ENCODE assay signal across 19 mouse cellular contexts in the genomic region with DNA sequence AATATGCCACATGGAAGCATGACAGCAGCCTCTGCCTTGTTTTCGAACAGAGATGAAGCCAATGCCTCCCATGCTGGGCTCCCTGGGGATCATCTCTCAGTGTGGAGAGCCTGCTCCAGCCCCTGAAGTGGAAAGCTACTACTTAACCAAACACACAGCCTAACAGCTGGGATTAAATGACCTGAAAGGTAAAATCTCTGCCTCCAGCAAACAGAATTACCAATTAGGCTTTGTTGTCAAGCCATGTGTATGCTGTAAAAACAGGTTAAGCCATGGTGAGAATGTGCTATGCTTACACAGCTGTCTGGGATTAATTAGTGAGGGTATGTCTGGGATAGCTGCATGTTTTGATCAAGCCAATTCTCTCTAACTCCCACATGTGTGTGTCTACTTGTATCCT. TPM values are rescaled to one million over a fixed set of nuclear protein-coding genes. Genes with fewer than 3 reads are reported as not detected.
DNase-seq lines count a peak whose midpoint lies in the region; ATAC-seq and TF ChIP-seq lines count a peak whose summit lies in the region.
"Had no signal": no experiment of that assay in that cellular context is flagged by ENCODE, and none has a peak within 500 bp of the region (broad histone marks: within the 10 kb centered on the region; RNA-seq: fewer than 3 reads in every experiment).

No protein-coding gene starts in this region.

- no peak overlapping the region for H3K4me2 ChIP-seq in midbrain, embryonic 12.5 days (replicated peaks)
- no peak overlapping the region for H3K4me2 ChIP-seq in midbrain, postnatal 0 days (ENCODE audit: low read depth, low read length, poor library complexity, severe bottlenecking)
- H3K4me2 ChIP-seq: hindbrain, embryonic 14.5 days; liver, embryonic 15.5 days had no signal

- H3K9ac ChIP-seq in midbrain, embryonic 12.5 days (replicated peaks), result no peak overlapping the region
- H3K9ac ChIP-seq in midbrain, postnatal 0 days (replicated peaks; ENCODE audit: low read length, poor library complexity, severe bottlenecking), result no peak overlapping the region
- H3K9ac ChIP-seq: hindbrain, embryonic 14.5 days; liver, embryonic 15.5 days had no signal

- TF ChIP-seq POLR2A in small intestine, adult 2 months (IDR thresholded peaks at IDR 0.05; ENCODE audit: low read depth, low read length), result no peak

- ATAC-seq in midbrain, embryonic 12.5 days (ENCODE audit: low FRiP score, low read depth), result peak; percentile 56; the same call in 1 of the 2 replicates
- no peak for ATAC-seq in midbrain, postnatal 0 days (ENCODE audit: low FRiP score)
- ATAC-seq: forebrain, embryonic 14.5 days; intestine, postnatal 0 days had no signal

- H3K27me3 ChIP-seq in midbrain, embryonic 12.5 days, result no peaks in the 10 kb centered on the region
- H3K27me3 ChIP-seq in midbrain, postnatal 0 days (ENCODE audit: insufficient read depth, low read length), result no peaks in the 10 kb centered on the region
- H3K27me3 ChIP-seq in small intestine, adult 2 months (ENCODE audit: control insufficient read depth, insufficient read depth, low read length), result no peaks in the 10 kb centered on the region; the same call in 1 of the 2 replicates
- H3K27me3 ChIP-seq: liver, embryonic 15.5 days; megakaryocyte, embryonic 14.5 days had no signal

- H3K4me1 ChIP-seq in midbrain, embryonic 12.5 days, result no peaks in the 10 kb centered on the region
- H3K4me1 ChIP-seq in midbrain, postnatal 0 days (ENCODE audit: insufficient read depth, low read length), result no peaks in the 10 kb centered on the region
- no peaks in the 10 kb centered on the region for H3K4me1 ChIP-seq in small intestine, adult 2 months (ENCODE audit: control insufficient read depth, insufficient read depth, insufficient read length, low read length)

- DNase-seq in midbrain, postnatal 0 days (ENCODE audit: low spot score), result no peak
- DNase-seq in embryo, embryonic 9.5 days (ENCODE audit: extremely low spot score), result peak; percentile 21
- DNase-seq in hindlimb bud, embryonic 11.5 days (ENCODE audit: extremely low spot score, low read depth, low spot score), result peak; percentile 35
- DNase-seq in gastrocnemius, postnatal 36 days, result no peak
- no peak for DNase-seq in adrenal gland, postnatal 10 days
- DNase-seq: adrenal gland, postnatal 25 days; cerebellum, postnatal 10 days; gastrocnemius, adult 2 months; heart, postnatal 10 days; layer of hippocampus, postnatal 36 days; left cerebral cortex, postnatal 4 days; lung, postnatal 10 days had no signal

- no peaks in the 10 kb centered on the region for H3K9me3 ChIP-seq in midbrain, embryonic 12.5 days
- H3K9me3 ChIP-seq in midbrain, postnatal 0 days (ENCODE audit: low read length), result no peaks in the 10 kb centered on the region
- H3K9me3 ChIP-seq: liver, embryonic 15.5 days; megakaryocyte, embryonic 14.5 days had no signal

- WGBS in midbrain, embryonic 12.5 days, result 21% methylated on average over 1 of the region's 1 CpGs
- 34% methylated on average over 1 of the region's 1 CpGs for WGBS in midbrain, postnatal 0 days
- WGBS in small intestine, adult 2 months, result 75% methylated on average over 1 of the region's 1 CpGs

- intact Hi-C loops in gastrocnemius, postnatal 36 days (cut with DNase I), result no loop called here

- no peak for TF ChIP-seq CTCF in midbrain, postnatal 0 days (IDR thresholded peaks at IDR 0.05)
- TF ChIP-seq CTCF in small intestine, adult 2 months (IDR thresholded peaks at IDR 0.05; ENCODE audit: extremely low read depth, insufficient read length, insufficient replicate concordance, low read depth, low read length), result no peak

- no peak overlapping the region for H3K4me3 ChIP-seq in midbrain, embryonic 12.5 days
- H3K4me3 ChIP-seq in midbrain, postnatal 0 days (ENCODE audit: low read depth, low read length), result no peak overlapping the region
- no peak overlapping the region for H3K4me3 ChIP-seq in small intestine, adult 2 months (ENCODE audit: low read depth, low read length)
- H3K4me3 ChIP-seq: gastrocnemius, adult 2 months; liver, embryonic 15.5 days; megakaryocyte, embryonic 14.5 days had no signal

- H3K27ac ChIP-seq in midbrain, embryonic 12.5 days (replicated peaks), result no peak overlapping the region
- H3K27ac ChIP-seq in midbrain, postnatal 0 days (ENCODE audit: low read depth, low read length), result no peak overlapping the region
- H3K27ac ChIP-seq in small intestine, adult 2 months (ENCODE audit: insufficient read depth, low read depth, low read length), result peak overlapping the region; percentile 29; the same call in 1 of the 2 replicates
- H3K27ac ChIP-seq: gastrocnemius, adult 2 months; hindbrain, embryonic 14.5 days; liver, embryonic 15.5 days had no signal

- H3K36me3 ChIP-seq in midbrain, embryonic 12.5 days, result no peaks in the 10 kb centered on the region
- H3K36me3 ChIP-seq in midbrain, postnatal 0 days (ENCODE audit: insufficient read depth, low read length), result no peaks in the 10 kb centered on the region
- H3K36me3 ChIP-seq in small intestine, adult 2 months (ENCODE audit: control insufficient read depth, insufficient read depth, low read length), result no peaks in the 10 kb centered on the region
- H3K36me3 ChIP-seq: liver, embryonic 15.5 days had no signal

RNA-seq across cellular contexts. Expression of a gene that starts 42.3 kb away (rescaled TPM):
- 2.4 and 3.9 TPM in 2 replicates for polyA plus RNA-seq in midbrain, embryonic 12.5 days (2016; fragmentation: Nextera tagmentation; extraction: Ambion mirVana)
- 9.3 and 15.5 TPM in 2 replicates for total RNA-seq in midbrain, postnatal 0 days (2014; rRNA removed)
- 1.1 and 1.4 TPM in 2 replicates for polyA plus RNA-seq in midbrain, postnatal 0 days (2015; fragmentation: Nextera tagmentation; extraction: Ambion mirVana)
- polyA plus RNA-seq in small intestine, adult 2 months (2012; rRNA removed), result 7.3 and 12.9 TPM in 2 replicates
- 10 to 100 TPM; 12.1 to 16.3 TPM for total RNA-seq in gastrocnemius, postnatal 36 days (2021)
- total RNA-seq in adrenal gland, postnatal 10 days (2021), result 10 to 100 TPM; 20.2 to 24.9 TPM

Comparison
In these comparisons a context has a peak if more than half of its experiments do, and no peak if none do; other contexts are left out.
1. DNase-seq: peak in embryo, embryonic 9.5 days (single experiment) and hindlimb bud, embryonic 11.5 days (single experiment); none in midbrain, postnatal 0 days (single experiment), gastrocnemius, postnatal 36 days (0 of 2) and adrenal gland, postnatal 10 days (single experiment).